Mouse (Mus musculus) forebrain, embryonic 15.5 days (tissue): ENCODE measurements at regions not wholly inside any gene's neighbourhood (a gene's known extent, or its start where the extent isn't known, plus 50 kb on each side); places are given as distances from the start of the nearest gene placed in this dataset.

Source experiments
- ATAC-seq: fragments of 200-750 bp; cut with Nextera tagmentation; replicated peaks from 2 replicates; pipeline ENCODE4 v1.8.0; 2017; ENCODE audit warnings: mild to moderate bottlenecking, moderate TSS enrichment, moderate library complexity
- H3K27ac ChIP-seq: fragments of 300-500 bp; sonication (generic); replicated peaks from 2 replicates; pipeline ENCODE4 v1.5.1; 2015; ENCODE audit warnings: mild to moderate bottlenecking, inconsistent platforms
- H3K27me3 ChIP-seq: fragments of 300-500 bp; sonication (generic); 2 replicates; pipeline ENCODE4 v1.6.1; 2015; ENCODE audit warnings: inconsistent platforms
- H3K36me3 ChIP-seq: fragments of 300-500 bp; sonication (generic); 2 replicates; pipeline ENCODE4 v1.6.1; 2015; ENCODE audit warnings: mild to moderate bottlenecking, inconsistent platforms
- H3K4me1 ChIP-seq: fragments of 300-500 bp; sonication (generic); 2 replicates; pipeline ENCODE4 v1.6.1; 2015; ENCODE audit warnings: inconsistent platforms
- H3K4me2 ChIP-seq: fragments of 300-500 bp; sonication (generic); replicated peaks from 2 replicates; pipeline ENCODE4 v1.6.1; 2015; ENCODE audit warnings: mild to moderate bottlenecking, inconsistent platforms
- H3K4me3 ChIP-seq: fragments of 300-500 bp; sonication (generic); 2 replicates; pipeline ENCODE4 v1.5.1; 2015; ENCODE audit warnings: mild to moderate bottlenecking, inconsistent platforms
- H3K9ac ChIP-seq: fragments of 300-500 bp; sonication (generic); replicated peaks from 2 replicates; pipeline ENCODE4 v1.6.1; 2015; ENCODE audit warnings: mild to moderate bottlenecking, inconsistent platforms
- H3K9me3 ChIP-seq: fragments of 300-500 bp; sonication (generic); 2 replicates; pipeline ENCODE4 v1.6.1; 2016; ENCODE audit warnings: inconsistent platforms
- WGBS: fragments of 180-500 bp; shearing (Covaris S2); methylation state at CpG from one replicate; pipeline ENCODE4 v1.1.7; 2015; ENCODE audit warnings: mixed read lengths; 5-methylcytosine and 5-hydroxymethylcytosine counted together

DNA sequence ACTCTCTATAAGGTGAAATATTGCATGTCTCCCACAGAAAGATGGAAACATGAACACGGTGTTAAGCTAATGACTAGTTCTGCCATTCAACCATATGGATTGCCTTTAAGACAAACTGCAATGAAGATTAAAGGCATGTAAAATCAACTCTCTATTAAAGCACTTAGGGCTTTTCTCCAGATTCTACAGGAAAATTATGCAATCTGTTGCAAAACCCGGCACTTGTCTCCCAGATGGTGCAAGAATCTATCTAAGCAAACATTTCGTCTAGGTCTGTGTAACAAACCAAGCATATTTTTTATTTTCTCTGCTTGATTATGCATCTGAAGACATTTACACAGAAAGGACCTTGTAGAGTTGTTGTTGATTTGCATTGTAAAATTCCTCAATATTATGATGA is 1682.9 kb downstream of the Cdh8 start:
- peak; percentile 51; the same call in 1 of the 2 replicates for ATAC-seq
- no peak overlapping the region for H3K27ac ChIP-seq
- no peak overlapping the region for H3K4me3 ChIP-seq
- H3K4me2 ChIP-seq, result no peak overlapping the region
- no peaks in the 10 kb centered on the region for H3K9me3 ChIP-seq
- H3K36me3 ChIP-seq, result no peaks in the 10 kb centered on the region
- 70% methylated on average over 3 of the region's 3 CpGs for WGBS
- H3K9ac ChIP-seq, result no peak overlapping the region
- no peaks in the 10 kb centered on the region for H3K27me3 ChIP-seq
- H3K4me1 ChIP-seq, result no peaks in the 10 kb centered on the region

- Histone ChIP-seq H3K9me3 (no peaks in the 10 kb centered on the region), H3K27ac (no peak overlapping the region), H3K4me1 (no peaks in the 10 kb centered on the region), H3K9ac (no peak overlapping the region), H3K4me3 (no peak overlapping the region), H3K36me3 (no peaks in the 10 kb centered on the region), H3K4me2 (no peak overlapping the region), H3K27me3 (no peaks in the 10 kb centered on the region)
- ATAC-seq, result no peak
- 88% methylated on average over 4 of the region's 4 CpGs for WGBS
Observed at GRCm38 (mm10) chr8:97722627-97723026, 1693.6 kb downstream of the Cdh8 start.

GRCm38 (mm10) chr8:97701706-97702105 is 1714.6 kb downstream of the Cdh8 start:
- H3K9me3 ChIP-seq, result no peaks in the 10 kb centered on the region
- no peaks in the 10 kb centered on the region for H3K36me3 ChIP-seq
- no peak overlapping the region for H3K4me2 ChIP-seq
- H3K27me3 ChIP-seq, result no peaks in the 10 kb centered on the region
- 85% methylated on average over 1 of the region's 1 CpGs for WGBS
- H3K9ac ChIP-seq, result no peak overlapping the region
- no peak overlapping the region for H3K4me3 ChIP-seq
- ATAC-seq, result no peak
- no peak overlapping the region for H3K27ac ChIP-seq
- H3K4me1 ChIP-seq, result no peaks in the 10 kb centered on the region

DNA sequence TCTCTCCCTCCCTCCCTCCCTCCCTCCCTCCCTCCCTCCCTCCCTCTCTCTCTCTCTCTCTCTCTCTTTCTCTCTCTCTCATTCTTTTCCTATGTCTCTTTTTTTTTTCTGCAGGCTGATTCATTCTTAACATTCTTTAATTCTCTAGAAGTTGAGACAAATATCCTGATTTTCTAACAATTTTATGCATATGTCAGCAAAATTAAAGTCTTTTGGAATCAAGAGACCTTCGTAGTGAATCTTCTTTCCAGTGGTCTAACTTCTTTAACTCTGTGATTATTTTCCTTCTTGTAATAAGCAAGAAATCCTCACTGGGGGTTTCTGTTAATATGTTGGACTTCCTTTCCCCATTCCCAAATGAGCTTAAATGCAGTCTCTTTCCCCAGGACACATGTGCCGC is 1751.9 kb downstream of the Cdh8 start:
- no peaks in the 10 kb centered on the region for H3K36me3 ChIP-seq
- no peaks in the 10 kb centered on the region for H3K27me3 ChIP-seq
- H3K4me1 ChIP-seq, result no peaks in the 10 kb centered on the region
- 92% methylated on average over 2 of the region's 2 CpGs for WGBS
- H3K27ac ChIP-seq, result no peak overlapping the region
- H3K4me2 ChIP-seq, result no peak overlapping the region
- no peaks in the 10 kb centered on the region for H3K9me3 ChIP-seq
- H3K4me3 ChIP-seq, result no peak overlapping the region
- no peak overlapping the region for H3K9ac ChIP-seq
- no peak for ATAC-seq

DNA sequence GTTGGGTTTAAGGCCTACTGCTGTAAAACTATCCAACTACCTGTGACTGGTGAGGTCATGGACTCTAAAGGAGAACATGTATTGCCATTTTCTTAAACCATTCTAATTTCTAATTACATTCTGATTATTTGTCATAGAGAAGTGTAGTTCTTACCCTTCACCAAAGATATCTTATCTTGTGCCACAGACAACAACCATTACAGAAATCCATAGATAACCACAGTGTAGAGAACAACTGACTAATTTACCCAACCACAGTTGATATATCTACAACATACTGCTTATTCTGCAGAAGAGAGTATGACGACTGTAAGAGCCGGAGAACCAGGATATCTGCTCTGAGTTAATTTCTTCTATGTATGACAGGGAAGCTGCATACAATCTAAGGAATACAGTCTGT is 1754.1 kb downstream of the Cdh8 start:
- Histone ChIP-seq H3K27ac (no peak overlapping the region), H3K27me3 (no peaks in the 10 kb centered on the region), H3K4me3 (no peak overlapping the region), H3K4me1 (no peaks in the 10 kb centered on the region), H3K9me3 (no peaks in the 10 kb centered on the region), H3K9ac (no peak overlapping the region), H3K36me3 (no peaks in the 10 kb centered on the region), H3K4me2 (no peak overlapping the region)
- 93% methylated on average over 2 of the region's 2 CpGs for WGBS
- ATAC-seq, result no peak

DNA sequence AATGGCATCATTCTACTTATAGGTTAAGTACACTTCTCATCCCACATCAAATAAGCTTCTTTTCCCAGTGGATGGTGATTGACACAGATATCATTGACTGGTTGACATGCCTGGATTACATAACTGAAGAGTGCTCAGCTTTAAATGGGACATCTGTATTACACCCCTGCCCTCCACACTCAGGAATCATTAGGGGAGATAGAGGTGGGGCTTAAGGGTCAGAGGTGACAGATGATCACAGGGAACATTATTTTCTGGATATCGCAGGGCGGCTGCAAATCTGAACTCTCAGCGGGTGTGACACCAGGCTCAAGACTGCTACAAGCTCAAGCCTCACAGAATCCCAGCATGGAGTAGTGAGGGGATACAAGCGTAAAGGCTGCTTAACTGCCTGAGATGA is 1763.5 kb upstream of the Got2 start:
- no peak for ATAC-seq
- no peaks in the 10 kb centered on the region for H3K9me3 ChIP-seq
- no peak overlapping the region for H3K4me2 ChIP-seq
- H3K36me3 ChIP-seq, result no peaks in the 10 kb centered on the region
- WGBS, result 85% methylated on average over 4 of the region's 4 CpGs
- H3K27ac ChIP-seq, result no peak overlapping the region
- no peaks in the 10 kb centered on the region for H3K27me3 ChIP-seq
- H3K4me3 ChIP-seq, result no peak overlapping the region
- no peaks in the 10 kb centered on the region for H3K4me1 ChIP-seq
- no peak overlapping the region for H3K9ac ChIP-seq

DNA sequence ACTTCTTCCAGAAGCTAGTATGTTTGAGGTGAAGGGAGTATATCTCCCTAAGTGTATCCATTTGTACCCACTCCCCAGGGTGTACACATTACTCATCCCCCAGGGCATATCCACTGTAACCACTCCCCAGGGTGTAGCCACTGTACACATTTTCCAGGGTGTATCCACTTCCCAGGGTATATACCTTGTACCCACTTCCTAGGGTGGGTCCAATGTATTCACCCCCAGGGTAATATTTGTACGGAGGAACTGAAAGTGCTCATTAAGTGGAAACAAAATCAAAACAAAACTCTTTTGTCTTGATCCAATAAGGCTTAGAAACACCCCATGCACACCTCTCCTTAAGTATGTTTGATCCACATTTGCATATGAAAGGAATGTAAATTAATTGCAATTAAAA is 1744.6 kb upstream of the Got2 start:
- 0 out of 2 replicates have a peak, but pooled peaks have one; percentile 67 for ATAC-seq

More for the DNA sequence above, 1744.6 kb upstream of the Got2 start:
- Histone ChIP-seq H3K9ac (no peak overlapping the region), H3K36me3 (no peaks in the 10 kb centered on the region), H3K4me1 (no peaks in the 10 kb centered on the region), H3K27ac (no peak overlapping the region), H3K27me3 (no peaks in the 10 kb centered on the region), H3K4me2 (no peak overlapping the region), H3K4me3 (no peak overlapping the region), H3K9me3 (no peaks in the 10 kb centered on the region)
- 4% methylated on average over 1 of the region's 1 CpGs for WGBS
